Comparison of ENCODE assay signal across 8 mouse cellular contexts in the genomic region with DNA sequence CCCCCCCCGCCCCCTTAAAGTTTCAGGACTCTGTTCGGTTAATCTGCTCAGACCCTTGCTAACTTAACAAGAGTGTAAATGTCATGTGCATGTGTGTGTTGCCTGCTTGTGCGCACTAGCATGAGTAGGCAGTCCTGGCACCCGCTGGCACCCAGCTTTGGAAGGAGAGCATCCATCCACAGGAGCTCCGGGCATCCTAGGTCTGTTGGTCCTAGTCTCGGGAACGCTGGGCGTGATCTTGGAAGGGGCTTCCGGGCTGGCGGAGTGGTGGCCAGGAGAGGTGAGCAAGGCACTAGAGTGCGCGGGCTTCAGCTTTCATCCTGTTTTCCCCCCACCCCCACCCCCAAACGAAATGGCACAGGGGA. TPM values are rescaled to one million over a fixed set of nuclear protein-coding genes. Genes with fewer than 3 reads are reported as not detected.
A peak's percentile ranks its signal among the peaks of the same experiment; 100 is the strongest.
DNase-seq lines count a peak whose midpoint lies in the region; ATAC-seq and TF ChIP-seq lines count a peak whose summit lies in the region.

Gene Agpat4 (plus strand): TSS at position 144 of the 365 bp plus-strand sequence.

- no peak for TF ChIP-seq CTCF in C2C12 (IDR thresholded peaks at IDR 0.05; ENCODE audit: control insufficient read depth, insufficient read depth, insufficient read length)
- no peak for TF ChIP-seq CTCF in liver, embryonic 14.5 days (IDR thresholded peaks at IDR 0.05; ENCODE audit: low read depth)

- H3K4me1 ChIP-seq in heart, embryonic 14.5 days (ENCODE audit: control insufficient read depth in 2 of 2, insufficient read depth in 2 of 2, low read length in 2 of 2) = peaks cover 0 to 11% of the 10 kb centered on the region in 2 experiments; a peak in 2 of 4 replicates
- H3K4me1 ChIP-seq in liver, embryonic 14.5 days (replicated peaks; ENCODE audit: control insufficient read depth in 2 of 2, insufficient read depth in 2 of 2, low read length in 1 of 2) = peaks cover 31 to 32% of the 10 kb centered on the region in 2 experiments
- peaks cover 6% of the 10 kb centered on the region for H3K4me1 ChIP-seq in neural tube, embryonic 11.5 days (ENCODE audit: control insufficient read depth, insufficient read depth, low read length)

- H3K36me3 ChIP-seq in C2C12 (ENCODE audit: control insufficient read depth, insufficient read depth) = peaks cover 3% of the 10 kb centered on the region
- no peaks in the 10 kb centered on the region for H3K36me3 ChIP-seq in heart, embryonic 14.5 days (ENCODE audit: control insufficient read depth, insufficient read depth, low read length)
- H3K36me3 ChIP-seq in liver, embryonic 14.5 days (replicated peaks; ENCODE audit: control insufficient read depth, insufficient read depth, low read depth) = no peaks in the 10 kb centered on the region
- no peaks in the 10 kb centered on the region for H3K36me3 ChIP-seq in neural tube, embryonic 11.5 days (ENCODE audit: control insufficient read depth, insufficient read depth, low read length)

- H3K9ac ChIP-seq in heart, embryonic 14.5 days (ENCODE audit: low read length) = peak within 1 kb of the TSS; percentile 79
- H3K9ac ChIP-seq in liver, embryonic 14.5 days (replicated peaks) = peak within 1 kb of the TSS; percentile 98
- H3K9ac ChIP-seq in neural tube, embryonic 11.5 days (ENCODE audit: low read length) = peak within 1 kb of the TSS; percentile 62

- H3K27me3 ChIP-seq in C2C12 (ENCODE audit: control insufficient read depth, insufficient read depth, insufficient read length) = no peaks in the 10 kb centered on the region
- H3K27me3 ChIP-seq in heart, embryonic 14.5 days (ENCODE audit: control insufficient read depth, insufficient read depth, low read length) = no peaks in the 10 kb centered on the region
- H3K27me3 ChIP-seq in liver, embryonic 14.5 days (ENCODE audit: control insufficient read depth, insufficient read depth, low read length) = no peaks in the 10 kb centered on the region
- no peaks in the 10 kb centered on the region for H3K27me3 ChIP-seq in neural tube, embryonic 11.5 days (ENCODE audit: control insufficient read depth, insufficient read depth, low read length)

- peak; percentile 22; the same call in 1 of the 2 replicates for ATAC-seq in heart, embryonic 14.5 days (ENCODE audit: insufficient number of reproducible peaks, insufficient read depth, low FRiP score, low read depth)
- ATAC-seq in liver, embryonic 14.5 days (ENCODE audit: insufficient read depth) = peak; percentile 64
- peak; percentile 56 for ATAC-seq in neural tube, embryonic 11.5 days (ENCODE audit: insufficient read depth, low FRiP score, low TSS enrichment)

- peaks cover 13% of the 10 kb centered on the region for H3K79me3 ChIP-seq in C2C12 (ENCODE audit: low read depth)

- TF ChIP-seq EP300 in liver, embryonic 14.5 days (IDR thresholded peaks at IDR 0.05; ENCODE audit: low read depth) = no peak

- H3K79me2 ChIP-seq in C2C12 (ENCODE audit: control insufficient read depth, insufficient read depth) = peaks cover 42% of the 10 kb centered on the region

- peak within 1 kb of the TSS; percentile 81 to 95 for H3K27ac ChIP-seq in heart, embryonic 14.5 days (replicated peaks in 1 of 2; ENCODE audit: control insufficient read depth in 1 of 2, insufficient read depth in 1 of 2, low read depth in 2 of 2, low read length in 2 of 2)
- H3K27ac ChIP-seq in liver, embryonic 14.5 days = peak within 1 kb of the TSS; percentile 90
- H3K27ac ChIP-seq in neural tube, embryonic 11.5 days (ENCODE audit: low read depth, low read length) = peak within 1 kb of the TSS; percentile 91

- under 1% methylated on average over 13 of the region's 13 CpGs for whole genome bisulfite sequencing in heart, embryonic 14.5 days
- WGBS in liver, embryonic 14.5 days (ENCODE audit: insufficient replicate concordance) = under 1% methylated on average over 13 of the region's 13 CpGs
- 0% methylated on average over 13 of the region's 13 CpGs for WGBS in neural tube, embryonic 11.5 days

- peak; percentile 79 for DNase-seq in MN1 (ENCODE audit: low spot score)
- peak; percentile 24 to 53 for DNase-seq in cerebellum, postnatal 4 days (ENCODE audit: low spot score in 2 of 2)
- peak; percentile 21 to 50 for DNase-seq in kidney, postnatal 25 days
- no peak for DNase-seq in liver, embryonic 14.5 days (ENCODE audit: low read depth in 3 of 3, low spot score in 3 of 3)
- peak; percentile 75 for DNase-seq in neural tube, embryonic 11.5 days (ENCODE audit: low spot score)
- peak; percentile 36 to 55 for DNase-seq in thymus, postnatal 10 days (ENCODE audit: low spot score in 2 of 2)

- peak within 1 kb of the TSS; percentile 85 for H3K4me2 ChIP-seq in heart, embryonic 14.5 days (ENCODE audit: low read length)
- H3K4me2 ChIP-seq in liver, embryonic 14.5 days (ENCODE audit: low read depth) = peak within 1 kb of the TSS; percentile 100
- H3K4me2 ChIP-seq in neural tube, embryonic 11.5 days (ENCODE audit: low read depth) = peak within 1 kb of the TSS; percentile 83

- H3K4me3 ChIP-seq in C2C12 (ENCODE audit: insufficient read depth, poor library complexity, severe bottlenecking) = peak within 1 kb of the TSS; percentile 66
- H3K4me3 ChIP-seq in heart, embryonic 14.5 days (ENCODE audit: control insufficient read depth in 1 of 2, insufficient read depth in 1 of 2, low read depth in 1 of 2, low read length in 2 of 2) = peak within 1 kb of the TSS; percentile 67 to 96
- H3K4me3 ChIP-seq in liver, embryonic 14.5 days (ENCODE audit: insufficient read depth in 1 of 2, low read depth in 2 of 2, low read length in 2 of 2) = peak within 1 kb of the TSS; percentile 86 to 99
- peak within 1 kb of the TSS; percentile 53 for H3K4me3 ChIP-seq in neural tube, embryonic 11.5 days (ENCODE audit: low read depth, low read length)

- peak within 1 kb of the TSS; percentile 67 for H3ac ChIP-seq in C2C12 (ENCODE audit: control insufficient read depth, insufficient read length, low read depth)

- 0 out of 2 replicates have a peak, but pooled peaks cover 2% of the 10 kb centered on the region for H3K9me3 ChIP-seq in heart, embryonic 14.5 days (ENCODE audit: control insufficient read depth, low read length)
- peaks cover 3% of the 10 kb centered on the region for H3K9me3 ChIP-seq in liver, embryonic 14.5 days (ENCODE audit: control insufficient read depth, low read length)
- no peaks in the 10 kb centered on the region for H3K9me3 ChIP-seq in neural tube, embryonic 11.5 days (ENCODE audit: control insufficient read depth, low read length)

TF ChIP-seq in C2C12, 6 proteins besides CTCF, POLR2A, EP300 and RAD21:
- TF ChIP-seq FOSL1 (IDR thresholded peaks at IDR 0.05; ENCODE audit: insufficient read depth, low read length, poor library complexity, severe bottlenecking) (no peak), MYOG (IDR thresholded peaks at IDR 0.05; ENCODE audit: control insufficient read depth, extremely low read depth, insufficient read length) (no peak), MYOD1 (IDR thresholded peaks at IDR 0.05; ENCODE audit: control insufficient read depth, insufficient read length, low read depth) (no peak), USF1 (IDR thresholded peaks at IDR 0.05; ENCODE audit: low read depth) (no peak)

RNA-seq across cellular contexts. Expression of gene Agpat4, which starts in this region (rescaled TPM):
- 25.3 TPM for polyA plus RNA-seq in C2C12 (2012; fragmentation: generic; extraction: Trizol)
- 9.2 and 11.0 TPM in 2 replicates for polyA plus RNA-seq in heart, embryonic 14.5 days (2014; fragmentation: Nextera tagmentation; extraction: Ambion mirVana)
- 15.0 and 16.2 TPM in 2 replicates for polyA plus RNA-seq in liver, embryonic 14.5 days (2012; rRNA removed)
- polyA plus RNA-seq in liver, embryonic 14.5 days (2014; fragmentation: Nextera tagmentation; extraction: Ambion mirVana) = 10.5 and 12.1 TPM in 2 replicates
- polyA plus RNA-seq in neural tube, embryonic 11.5 days (2014; fragmentation: Nextera tagmentation; extraction: Ambion mirVana) = 24.3 and 26.0 TPM in 2 replicates

Comparison
In these comparisons a context has a peak if more than half of its experiments do, and no peak if none do; other contexts are left out.
1. DNase-seq: peak in MN1 (single experiment), cerebellum, postnatal 4 days (2 of 2), kidney, postnatal 25 days (2 of 2), neural tube, embryonic 11.5 days (single experiment) and thymus, postnatal 10 days (2 of 2); none in liver, embryonic 14.5 days (0 of 3).
2. Peak in every context shown above with its lines, with median percentiles within 50 percentile points of each other: H3K4me3 ChIP-seq, ATAC-seq, H3K27ac ChIP-seq, H3K4me2 ChIP-seq and H3K9ac ChIP-seq.